Mouse (Mus musculus): Measurements from ENCODE around the gene Cchcr1.
A peak's percentile ranks its signal among the peaks of the same experiment; 100 is the strongest.
"Not testable (repeated sequence)": the region's sequence is repeated elsewhere in the genome, so short reads cannot be mapped to it uniquely, and the experiment has no call there.

Cchcr1 gene

GRCm38 (mm10) chr17:35516652-35517500 is at the start of gene Cchcr1, which contains the start of gene Tcf19:
TSS of gene Cchcr1 (plus strand) at chr17:35517100.
TSS of gene Tcf19 (minus strand) at chr17:35516824.
- DNase-seq = peak; percentile 94

- DNase-seq = not testable (repeated sequence)
These were observed 48.0 kb upstream of the Cchcr1 start for GRCm38 (mm10) chr17:35468936-35469335.

GRCm38 (mm10) chr17:35469842-35470751 is 46.8 kb upstream of the Cchcr1 start, which contains the start of gene H2-Q10:
TSS of gene H2-Q10 (plus strand) at chr17:35470089.
- no peak for DNase-seq

GRCm38 (mm10) chr17:35484066-35484465 is 32.8 kb upstream of the Cchcr1 start:
- peak; percentile 32 for DNase-seq

GRCm38 (mm10) chr17:35485702-35486101 is 31.2 kb upstream of the Cchcr1 start:
- DNase-seq = no peak

GRCm38 (mm10) chr17:35486726-35487125 is 30.2 kb upstream of the Cchcr1 start:
- no peak for DNase-seq

GRCm38 (mm10) chr17:35488041-35488440 is 28.9 kb upstream of the Cchcr1 start:
- DNase-seq = no peak

GRCm38 (mm10) chr17:35490320-35490719 is 26.6 kb upstream of the Cchcr1 start:
- no peak for DNase-seq

GRCm38 (mm10) chr17:35497124-35497523 is 19.8 kb upstream of the Cchcr1 start:
- DNase-seq = no peak

GRCm38 (mm10) chr17:35502226-35502625 is 14.7 kb upstream of the Cchcr1 start:
- DNase-seq = no peak

- DNase-seq = no peak
These were observed 14.1 kb upstream of the Cchcr1 start for GRCm38 (mm10) chr17:35502762-35503161.

GRCm38 (mm10) chr17:35503849-35504248 is 13.1 kb upstream of the Cchcr1 start:
- no peak for DNase-seq

- no peak for DNase-seq
These were observed 12.0 kb upstream of the Cchcr1 start for GRCm38 (mm10) chr17:35504628-35505481.

GRCm38 (mm10) chr17:35505776-35506175 is 11.1 kb upstream of the Cchcr1 start, which contains the start of gene Pou5f1:
TSS of gene Pou5f1 (plus strand) at chr17:35506018.
- DNase-seq = no peak

GRCm38 (mm10) chr17:35506881-35507280 is 10.0 kb upstream of the Cchcr1 start:
- DNase-seq = no peak

GRCm38 (mm10) chr17:35507556-35508260 is 9.2 kb upstream of the Cchcr1 start:
- no peak for DNase-seq

- not testable (repeated sequence) for DNase-seq
These were observed 8.6 kb upstream of the Cchcr1 start for GRCm38 (mm10) chr17:35508279-35508678.

GRCm38 (mm10) chr17:35509284-35509683 is 7.6 kb upstream of the Cchcr1 start:
- no peak for DNase-seq

GRCm38 (mm10) chr17:35512916-35513626 is 3.8 kb upstream of the Cchcr1 start:
- no peak for DNase-seq

- DNase-seq = peak; percentile 40
These were observed 3.0 kb upstream of the Cchcr1 start for GRCm38 (mm10) chr17:35513886-35514285.

GRCm38 (mm10) chr17:35514756-35515155 is 2.1 kb upstream of the Cchcr1 start:
- DNase-seq = no peak

Measured in right cerebral cortex, postnatal 25 days (tissue).